Mouse (Mus musculus) ovary, postnatal 36 days (tissue): ENCODE results near the gene Pde1a.

Experiments
- DNase-seq: peaks from one replicate; pipeline ENCODE4 v3.0.0; 2022; ENCODE audit warnings: low spot score, mixed read lengths

The Pde1a gene

GRCm38 (mm10) chr2:80128861-80129698 is at the start of gene Pde1a:
Gene Pde1a, minus strand, starts transcription at chr2:80129458.
- no peak for DNase-seq

GRCm38 (mm10) chr2:80178608-80179280 is 49.5 kb upstream of the Pde1a start:
- DNase-seq = no peak

- DNase-seq = no peak
These were observed 48.9 kb upstream of the Pde1a start for GRCm38 (mm10) chr2:80178154-80178553.

GRCm38 (mm10) chr2:80168103-80168502 is 38.8 kb upstream of the Pde1a start:
- no peak for DNase-seq

- DNase-seq = no peak
These were observed 29.5 kb upstream of the Pde1a start for GRCm38 (mm10) chr2:80158784-80159183.

- DNase-seq = no peak
These were observed 28.9 kb upstream of the Pde1a start for GRCm38 (mm10) chr2:80158196-80158595.

GRCm38 (mm10) chr2:80150019-80150418 is 20.8 kb upstream of the Pde1a start:
- no peak for DNase-seq

- no peak for DNase-seq
These were observed 20.1 kb upstream of the Pde1a start for GRCm38 (mm10) chr2:80149332-80149731.

- DNase-seq = no peak
These were observed 5.8 kb upstream of the Pde1a start for GRCm38 (mm10) chr2:80135076-80135475.

GRCm38 (mm10) chr2:80132677-80133076 is 3.4 kb upstream of the Pde1a start:
- DNase-seq = no peak

- no peak for DNase-seq
These were observed 2.6 kb downstream of the Pde1a start for GRCm38 (mm10) chr2:80126663-80127062.

GRCm38 (mm10) chr2:80086891-80087290 is 42.4 kb downstream of the Pde1a start:
- DNase-seq = no peak

- DNase-seq = no peak
These were observed 49.0 kb downstream of the Pde1a start for GRCm38 (mm10) chr2:80080090-80080821.

GRCm38 (mm10) chr2:80079618-80080017 is 49.6 kb downstream of the Pde1a start:
- DNase-seq = no peak

- no peak for DNase-seq
These were observed 52.9 kb downstream of the Pde1a start for GRCm38 (mm10) chr2:80076323-80076722.

GRCm38 (mm10) chr2:80074531-80074930 is 54.7 kb downstream of the Pde1a start:
- DNase-seq = no peak

GRCm38 (mm10) chr2:80074046-80074445 is 55.2 kb downstream of the Pde1a start:
- no peak for DNase-seq

GRCm38 (mm10) chr2:80073426-80073825 is 55.8 kb downstream of the Pde1a start:
- no peak for DNase-seq

- DNase-seq = no peak
These were observed 59.5 kb downstream of the Pde1a start for GRCm38 (mm10) chr2:80069745-80070144.

GRCm38 (mm10) chr2:80066449-80066848 is 62.8 kb downstream of the Pde1a start:
- DNase-seq = no peak

GRCm38 (mm10) chr2:80056062-80056461 is 73.2 kb downstream of the Pde1a start:
- DNase-seq = no peak

- no peak for DNase-seq
These were observed 75.2 kb downstream of the Pde1a start for GRCm38 (mm10) chr2:80054042-80054441.
